Mouse (Mus musculus): ENCODE data around the gene Zfp78. TPM values are rescaled to one million over a fixed set of nuclear protein-coding genes. Genes with fewer than 3 reads are reported as not detected.
A peak's percentile ranks its signal among the peaks of the same experiment; 100 is the strongest.

Zfp78 gene
- total RNA-seq, 2 experiments from 2014 or later, result 4.6 to 5.5 TPM

GRCm38 (mm10) chr7:6383044-6383455 is 20.0 kb downstream of the Zfp78 start, which contains the start of gene Zfp28:
Gene Zfp28, plus strand, starts transcription at chr7:6383295.
- DNase-seq (ENCODE audit: extremely low spot score in 1 of 2, low spot score in 2 of 2), result peak; percentile 92 to 95
- intact Hi-C loops (cut with DNase I), result no loop called here

DNA sequence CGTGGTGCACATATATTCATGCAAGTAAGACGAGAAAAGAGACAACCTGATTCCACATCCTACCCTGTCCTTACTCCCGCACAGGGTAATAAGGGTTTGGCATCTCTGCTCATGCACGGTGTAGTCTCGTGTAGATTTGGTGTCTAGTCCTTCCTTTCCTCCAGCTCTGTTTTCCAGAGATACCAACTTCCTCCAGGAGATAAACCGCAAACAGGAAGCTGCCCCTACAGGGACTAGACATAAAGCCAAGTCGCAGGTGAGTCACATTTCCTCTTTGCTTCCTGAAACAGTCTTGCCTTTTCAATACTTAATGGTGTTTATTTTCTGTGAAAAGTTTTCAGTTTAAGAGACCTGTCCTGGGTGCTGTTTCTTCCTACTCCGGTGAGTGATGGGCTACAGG is 20.9 kb downstream of the Zfp78 start:
- no peak for DNase-seq (ENCODE audit: extremely low spot score in 1 of 2, low spot score in 2 of 2)
- intact Hi-C loops (cut with DNase I), result no loop called here

DNA sequence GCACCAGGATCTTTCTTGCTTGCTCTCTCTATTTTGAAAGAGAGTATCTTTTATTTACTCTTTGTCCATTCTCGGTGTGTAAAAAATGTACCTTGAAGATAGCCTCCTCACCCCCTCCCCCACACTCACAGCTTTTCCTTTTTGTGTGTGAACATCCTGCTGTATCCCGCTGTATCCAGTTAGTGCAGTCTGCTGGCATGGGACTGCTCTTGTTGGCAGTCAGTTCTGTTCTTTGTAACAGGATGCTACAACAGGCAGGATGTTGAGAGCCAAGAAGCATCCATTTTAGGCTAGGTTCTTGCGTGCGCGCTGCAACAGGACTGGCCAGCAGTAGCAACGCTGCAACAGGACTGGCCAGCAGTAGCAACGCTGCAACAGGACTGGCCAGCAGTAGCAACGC is 23.9 kb downstream of the Zfp78 start:
- peak; percentile 27 to 39 for DNase-seq (ENCODE audit: extremely low spot score in 1 of 2, low spot score in 2 of 2)

DNA sequence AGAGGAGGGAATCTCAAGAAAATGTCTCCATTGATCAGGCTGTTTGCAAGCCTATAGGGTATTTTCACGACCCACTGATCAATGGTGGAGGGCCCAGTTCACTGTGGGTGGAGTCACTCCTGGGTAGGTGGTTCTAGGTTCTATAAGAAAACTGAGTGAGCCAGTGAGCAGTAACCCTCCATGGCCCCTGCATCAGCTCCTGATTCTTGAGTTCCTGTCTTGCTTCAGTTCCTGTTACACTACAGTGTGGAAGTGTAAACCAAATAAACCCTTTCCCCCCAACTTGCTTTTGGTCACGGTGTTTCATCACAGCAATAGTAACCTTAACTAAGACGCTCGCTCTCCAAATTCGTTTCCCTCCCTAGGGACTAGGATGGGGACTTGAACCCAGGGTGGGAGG is 25.9 kb downstream of the Zfp78 start:
- intact Hi-C loops (cut with DNase I), result no loop called here
- no peak for DNase-seq (ENCODE audit: extremely low spot score in 1 of 2, low spot score in 2 of 2)

More for the DNA sequence above, 23.9 kb downstream of the Zfp78 start:
- intact Hi-C loops (cut with DNase I), result no loop called here

GRCm38 (mm10) chr7:6389449-6389848 is 26.4 kb downstream of the Zfp78 start:
- intact Hi-C loops (cut with DNase I), result no loop called here
- DNase-seq (ENCODE audit: extremely low spot score in 1 of 2, low spot score in 2 of 2), result no peak

DNA sequence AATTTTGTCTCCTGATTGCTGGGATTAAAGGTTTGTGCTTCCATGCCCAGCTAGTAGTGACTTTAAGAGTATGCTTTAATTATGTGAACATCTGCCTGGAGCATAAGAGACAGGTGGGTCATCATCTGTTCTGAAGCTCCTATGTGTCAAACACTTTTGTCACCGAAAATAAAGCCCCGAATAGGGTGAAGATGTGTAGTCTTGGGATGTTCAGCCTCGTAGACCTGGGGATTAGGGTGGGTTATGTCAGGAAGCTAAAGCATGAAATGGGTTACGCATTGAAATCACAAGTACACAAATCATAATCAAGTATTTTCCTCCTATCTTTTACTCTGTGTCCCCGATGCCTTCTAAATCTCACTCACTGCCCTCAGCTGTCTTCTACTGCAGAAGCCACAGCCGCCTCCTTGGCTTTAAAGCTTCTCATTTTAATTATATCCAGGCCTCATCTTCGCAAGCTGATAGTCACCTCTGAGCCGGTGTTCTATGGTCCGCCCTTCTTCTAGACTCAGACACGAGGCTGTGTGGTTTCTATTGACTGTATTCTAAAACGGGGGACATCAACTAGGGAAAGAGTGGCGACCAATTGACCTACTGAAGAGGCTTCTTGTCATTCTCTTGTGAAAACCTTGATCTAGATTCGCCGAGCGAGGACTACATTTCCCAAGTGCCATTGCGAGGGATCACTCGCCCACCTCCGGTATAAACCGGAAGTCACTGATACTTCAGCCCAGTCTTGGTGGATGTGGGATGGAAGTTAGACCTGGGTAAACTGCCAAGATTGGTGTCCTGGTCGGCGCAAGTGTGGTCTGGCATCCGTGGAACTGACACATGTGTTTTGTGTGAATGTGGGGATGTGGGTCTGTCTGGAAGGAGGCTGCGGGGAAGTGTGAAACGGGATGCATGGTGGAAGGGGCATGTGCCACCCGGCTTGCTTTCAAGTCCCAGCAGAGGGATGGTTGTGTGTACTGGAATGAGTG is 35.2 kb downstream of the Zfp78 start, which contains the start of gene Smim17:
Gene Smim17, plus strand, starts transcription at position 720 of the 980 bp plus-strand sequence.
- DNase-seq (ENCODE audit: extremely low spot score in 1 of 2, low spot score in 2 of 2), result peak; percentile 64 to 75
- intact Hi-C loops (cut with DNase I), result no loop called here

DNA sequence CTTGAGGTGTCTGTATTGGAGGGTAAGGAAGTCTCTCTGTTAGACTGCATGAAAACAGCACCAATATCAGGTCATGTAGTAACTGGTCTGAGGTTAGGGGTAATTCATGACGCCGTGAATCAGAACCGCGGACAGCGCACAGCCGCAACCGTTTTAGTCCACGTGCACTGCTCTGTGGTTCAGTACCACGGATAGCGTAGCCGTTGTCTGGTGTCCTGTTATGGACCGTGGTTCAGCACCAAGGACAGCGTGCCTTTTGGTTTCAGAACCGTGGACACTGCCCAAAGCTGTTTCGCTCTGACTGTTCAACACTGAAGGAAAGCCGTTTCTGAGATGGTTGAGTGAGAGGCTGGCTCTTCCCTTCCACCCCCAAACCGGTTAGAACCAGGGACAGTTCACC is 47.0 kb downstream of the Zfp78 start, which contains the start of gene Gm20715:
Gene Gm20715, plus strand, starts transcription at position 235 of the 400 bp plus-strand sequence.
- intact Hi-C loops (cut with DNase I), result no loop called here

DNA sequence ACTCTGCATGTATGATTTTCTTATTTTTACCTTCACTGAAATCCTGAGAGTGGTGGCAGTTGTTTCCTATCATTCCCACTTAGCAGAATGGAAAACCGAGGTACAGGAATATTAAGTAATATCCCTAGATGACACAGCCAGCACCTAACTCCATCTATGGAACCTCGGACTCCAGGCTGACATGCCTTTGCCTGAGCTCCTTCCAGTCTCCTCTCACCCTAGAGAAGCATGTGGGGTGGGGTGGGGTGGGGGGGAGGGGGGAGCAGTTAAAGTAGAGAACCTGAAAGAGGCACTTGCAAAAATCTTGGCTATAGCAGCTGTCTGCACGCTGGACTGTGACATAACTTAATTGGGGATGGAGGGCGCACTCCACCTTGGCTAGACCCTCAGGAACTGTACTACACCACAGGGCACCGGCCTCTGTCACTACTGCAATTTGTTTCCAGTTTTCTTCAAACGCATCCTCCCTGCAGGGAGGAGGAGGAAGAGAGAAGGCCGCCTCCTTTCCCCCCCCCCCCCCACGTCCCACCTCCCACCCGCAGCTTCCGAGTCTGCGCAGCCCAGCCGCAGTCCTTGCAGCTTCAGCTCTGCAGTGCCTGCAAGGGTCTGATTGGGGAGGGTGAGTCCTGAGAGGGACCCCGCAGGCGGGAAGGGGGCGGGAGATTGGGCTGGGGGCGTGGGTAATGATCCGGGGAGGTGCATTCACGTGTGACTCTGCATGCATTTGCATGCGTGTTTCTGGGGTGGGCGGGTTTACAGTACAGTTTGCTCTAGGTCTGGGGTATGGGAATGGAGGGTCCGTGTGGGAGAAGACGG is 51.8 kb downstream of the Zfp78 start:
- intact Hi-C loops (cut with DNase I), result no loop called here
- DNase-seq (ENCODE audit: extremely low spot score in 1 of 2, low spot score in 2 of 2), result peak; percentile 49 to 66

More for the DNA sequence above, 47.0 kb downstream of the Zfp78 start, which contains the start of gene Gm20715:
- DNase-seq (ENCODE audit: extremely low spot score in 1 of 2, low spot score in 2 of 2), result peak; percentile 72 to 93

DNA sequence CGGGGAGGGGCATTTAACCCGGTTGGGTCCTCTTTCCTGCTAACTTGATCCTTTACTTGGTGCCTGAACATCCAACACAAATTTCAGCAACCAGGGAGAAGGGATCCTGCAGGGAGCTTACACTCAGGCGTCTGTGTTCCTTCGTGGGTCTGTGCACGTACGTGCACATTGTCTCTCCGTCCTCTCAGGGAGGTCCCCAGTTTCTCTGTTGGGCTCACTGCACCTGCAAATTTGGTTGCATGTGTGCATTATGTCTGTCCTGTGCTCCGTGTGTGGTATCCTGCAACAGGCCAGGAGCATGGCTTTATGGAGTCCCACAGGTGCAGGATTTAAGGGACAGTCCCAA is 52.3 kb downstream of the Zfp78 start:
- intact Hi-C loops (cut with DNase I), result no loop called here
- no peak for DNase-seq (ENCODE audit: extremely low spot score in 1 of 2, low spot score in 2 of 2)

GRCm38 (mm10) chr7:6419894-6420293 is 56.8 kb downstream of the Zfp78 start:
- intact Hi-C loops (cut with DNase I), result loop anchor here (10.0 kb wide), 2 partner anchors 65 to 865 kb away; no protein-coding TSS in a partner anchor
- no peak for DNase-seq (ENCODE audit: extremely low spot score in 1 of 2, low spot score in 2 of 2)

DNA sequence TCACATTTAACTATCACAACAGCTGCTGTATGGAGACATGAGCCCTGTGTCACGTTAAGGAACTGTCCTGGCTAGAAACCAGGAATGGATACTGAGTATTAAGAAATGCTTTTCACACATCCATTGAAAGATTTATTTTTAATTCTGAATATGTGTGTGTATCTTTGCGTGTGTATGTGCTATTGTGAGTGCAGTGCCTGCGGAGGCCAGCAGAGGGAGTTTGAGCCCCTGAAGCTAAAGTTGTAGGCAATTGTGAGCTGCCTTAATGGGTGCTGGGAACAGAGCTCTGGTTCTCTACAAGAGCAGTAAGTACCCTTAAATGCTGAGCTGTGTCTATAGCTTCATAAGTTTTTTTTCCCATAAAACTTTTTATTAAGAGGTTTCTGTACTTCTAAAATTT is 66.3 kb downstream of the Zfp78 start:
- intact Hi-C loops (cut with DNase I), result loop anchor here (10.0 kb wide), 2 partner anchors 75 to 855 kb away; no protein-coding TSS in a partner anchor
- no peak for DNase-seq (ENCODE audit: extremely low spot score in 1 of 2, low spot score in 2 of 2)

- intact Hi-C loops (cut with DNase I), result loop anchor here (5.0 kb wide), 1 partner anchor 507 kb away; no protein-coding TSS in a partner anchor
- peak in 1 of 2 experiments; percentile 38 for DNase-seq (ENCODE audit: extremely low spot score in 1 of 2, low spot score in 2 of 2)
Observed at GRCm38 (mm10) chr7:6430342-6430741, 67.3 kb downstream of the Zfp78 start.

Other genes with a start within 250 kb of the Zfp78 start
- 10 to 100 TPM; 26.1 to 27.2 TPM for gene Zfp787, start 207.3 kb upstream of the Zfp78 start, total RNA-seq (2021)
- gene Zfp444, start 191.1 kb upstream of the Zfp78 start, total RNA-seq (2021), result 10 to 100 TPM; 54.8 to 64.3 TPM
- not detected for gene Galp, start 166.2 kb upstream of the Zfp78 start, total RNA-seq (2021)
- not detected for gene Zscan5b, start 141.0 kb upstream of the Zfp78 start, total RNA-seq (2021)
- gene Epp13, start 110.6 kb upstream of the Zfp78 start, total RNA-seq (2021), result not detected
- 10 to 100 TPM; 12.4 to 12.5 TPM for gene Zfp667, start 76.7 kb upstream of the Zfp78 start, total RNA-seq (2021)
- 10 to 100 TPM; 14.0 to 15.7 TPM for gene Zfp583, start 32.0 kb upstream of the Zfp78 start, total RNA-seq (2021)
- 1 to 10 TPM; 8.1 to 8.6 TPM for gene Gm3854, start 19.5 kb upstream of the Zfp78 start, total RNA-seq (2021)
- 10 to 100 TPM in 1 of 2 experiments, 1 to 10 TPM in 1; 8.9 to 10.2 TPM for gene Zfp28, start 20.0 kb downstream of the Zfp78 start, total RNA-seq (2021)
- gene Smim17, start 35.4 kb downstream of the Zfp78 start, total RNA-seq (2021), result 10 to 100 TPM; 14.7 to 15.7 TPM
- gene Gm20715, start 47.0 kb downstream of the Zfp78 start, total RNA-seq (2021), result under 1 TPM; 0.28 to 0.34 TPM
- 1 to 10 TPM in 1 of 2 experiments, under 1 TPM in 1; 0.86 to 1.4 TPM for gene Olfr1344, start 75.4 kb downstream of the Zfp78 start, total RNA-seq (2021)
- not detected for gene Olfr1336, start 92.9 kb downstream of the Zfp78 start, total RNA-seq (2021)
- not detected for gene Olfr1346, start 103.8 kb downstream of the Zfp78 start, total RNA-seq (2021)
- gene Olfr5, start 123.7 kb downstream of the Zfp78 start, total RNA-seq (2021), result not detected
- gene Olfr1347, start 136.5 kb downstream of the Zfp78 start, total RNA-seq (2021), result not detected
- not detected for gene Olfr1348, start 145.5 kb downstream of the Zfp78 start, total RNA-seq (2021)
- not detected for gene Olfr1349, start 159.7 kb downstream of the Zfp78 start, total RNA-seq (2021)
- not detected for gene Olfr1350, start 201.6 kb downstream of the Zfp78 start, total RNA-seq (2021)

Data from left cerebral cortex, postnatal 10 days (tissue).